Mouse (Mus musculus) right cerebral cortex, postnatal 36 days (tissue): Measurements from ENCODE around the gene Gata1.
"Not testable (repeated sequence)": the region's sequence is repeated elsewhere in the genome, so short reads cannot be mapped to it uniquely, and the experiment has no call there.

Experiments
- DNase-seq, 2 experiments: peaks; one replicate each; pipeline ENCODE4 v3.0.0; 2022; ENCODE audit warnings: low spot score in 2 of 2, mixed read lengths in 1 of 2

Gene Gata1

DNA sequence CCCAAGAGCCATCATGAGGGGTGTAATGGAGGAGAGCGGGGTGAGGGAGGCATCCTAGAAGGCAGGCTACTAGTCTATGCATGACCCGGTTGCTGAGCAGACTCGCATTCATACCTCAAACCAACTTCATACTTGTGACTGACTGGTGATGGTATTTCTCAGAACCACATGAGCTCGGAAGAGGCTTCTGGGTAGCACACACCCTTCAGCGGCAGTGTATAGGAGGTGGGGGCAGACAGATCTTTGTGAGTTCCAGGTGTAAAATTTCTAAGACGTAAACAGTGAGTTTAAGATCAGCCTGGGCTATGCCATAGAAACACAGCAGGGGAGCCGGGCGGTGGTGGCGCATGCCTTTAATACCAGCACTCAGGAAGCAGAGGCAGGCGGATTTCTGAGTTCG lies at the start of gene Gata1:
Gata1 (minus strand) TSS at position 180 of the 400 bp plus-strand sequence.
- DNase-seq: no peak

DNA sequence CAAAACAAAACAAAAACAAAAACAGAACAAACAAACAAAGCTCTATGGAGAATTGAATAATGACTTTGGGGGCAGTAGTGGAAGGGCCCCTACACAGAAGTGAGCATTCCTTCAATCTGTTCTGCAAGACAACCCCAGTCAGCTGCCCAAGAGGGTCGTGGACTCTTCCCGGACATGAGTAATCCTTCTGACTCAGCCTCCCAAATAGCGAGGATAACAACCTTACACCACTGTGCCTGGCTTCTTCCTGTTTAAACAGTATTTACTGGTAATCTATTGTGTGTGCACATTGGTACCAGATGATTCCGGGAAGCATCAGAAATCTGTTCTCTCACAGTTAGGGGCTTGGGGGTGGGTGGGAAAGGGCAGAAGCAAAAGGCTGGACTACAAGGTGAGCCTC lies 48.9 kb upstream of the Gata1 start:
- DNase-seq: no peak

- no peak for DNase-seq
Observed at GRCm38 (mm10) chrX:8024795-8025194, 46.9 kb upstream of the Gata1 start.

- DNase-seq: no peak
Observed at GRCm38 (mm10) chrX:8020111-8020778, 42.4 kb upstream of the Gata1 start.

DNA sequence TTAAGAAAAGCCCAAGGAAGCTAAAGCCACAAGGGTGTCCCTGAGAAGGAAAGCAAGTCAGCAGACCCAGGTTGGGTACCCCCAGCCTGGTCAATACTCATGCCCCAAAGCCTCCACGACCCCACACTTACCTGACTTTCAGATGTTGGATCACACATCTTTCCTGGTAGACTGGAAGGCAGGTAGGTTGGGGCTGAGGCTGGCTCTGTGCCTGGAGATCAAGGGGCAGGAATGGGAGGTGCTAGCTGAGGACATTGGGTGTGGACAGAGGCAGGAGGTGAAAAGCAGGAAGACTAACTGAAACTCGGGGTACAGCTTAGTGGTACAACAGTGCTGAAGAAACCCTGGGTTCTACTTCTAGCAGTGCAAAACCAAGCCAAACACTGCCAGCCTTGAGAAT lies 40.4 kb upstream of the Gata1 start, which contains the start of gene Glod5:
Glod5 (minus strand) TSS at position 207 of the 400 bp plus-strand sequence.
- DNase-seq: no peak

GRCm38 (mm10) chrX:8017142-8017541 lies 39.3 kb upstream of the Gata1 start:
- DNase-seq: no peak

GRCm38 (mm10) chrX:8015675-8016074 lies 37.8 kb upstream of the Gata1 start:
- DNase-seq: not testable (repeated sequence)

DNA sequence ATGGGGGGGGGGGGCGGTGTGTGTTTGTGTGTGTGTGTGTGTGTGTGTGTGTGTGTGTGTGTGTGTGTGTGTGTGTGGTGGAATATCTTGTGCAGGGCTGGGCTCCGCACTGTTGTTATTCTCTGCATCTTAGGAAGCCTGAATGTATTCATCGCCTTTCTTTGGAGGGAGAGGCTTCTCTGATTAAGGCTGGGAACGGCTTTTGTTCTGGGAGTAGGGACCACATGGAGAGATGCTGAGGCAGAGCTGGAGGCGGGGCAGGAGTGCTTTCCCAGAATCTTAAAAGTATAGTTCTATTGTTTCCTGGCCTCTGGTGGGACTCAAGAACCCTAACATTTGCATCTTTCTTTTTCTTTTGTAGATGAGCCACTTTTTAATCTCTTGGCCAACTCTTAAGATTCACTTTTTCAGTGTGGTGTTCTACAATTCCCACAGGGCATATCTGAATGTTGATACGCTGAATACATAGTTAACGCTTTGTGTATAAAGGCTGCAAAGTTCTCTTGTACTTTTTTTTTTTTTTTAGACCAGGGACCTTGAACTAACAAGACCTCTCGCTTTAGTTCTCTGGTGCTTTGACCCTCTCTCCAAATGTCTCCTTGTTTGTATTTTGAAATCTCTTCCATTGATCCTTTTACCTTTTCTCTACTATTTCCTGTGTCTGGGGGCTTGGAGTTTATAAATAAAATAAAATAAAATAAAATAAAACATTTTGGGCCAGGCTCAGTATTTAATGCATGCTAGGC lies 35.9 kb upstream of the Gata1 start:
- no peak for DNase-seq

DNA sequence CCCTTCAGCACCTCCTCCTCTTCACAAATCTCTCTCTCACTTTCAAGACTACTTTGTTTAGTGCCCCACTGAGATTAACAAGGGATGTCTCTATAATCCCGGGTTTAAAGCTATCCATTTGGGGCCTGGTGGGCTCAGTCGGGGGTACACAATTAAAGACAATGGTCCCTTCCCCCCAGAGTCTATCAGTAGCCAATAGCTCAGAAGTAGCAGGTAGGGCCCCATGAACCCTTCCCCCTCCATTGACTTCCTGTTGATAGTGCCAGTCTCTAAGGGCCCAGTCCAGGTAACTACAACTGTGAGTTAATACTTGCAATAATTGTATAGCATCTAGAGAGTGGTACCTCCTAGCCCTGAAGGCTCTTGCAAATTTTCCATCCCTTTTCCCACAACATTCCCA lies 35.3 kb upstream of the Gata1 start:
- no peak for DNase-seq

- not testable (repeated sequence) for DNase-seq
Observed at GRCm38 (mm10) chrX:8009356-8009755, 31.5 kb upstream of the Gata1 start.

GRCm38 (mm10) chrX:8008543-8008942 lies 30.7 kb upstream of the Gata1 start:
- no peak for DNase-seq

- no peak for DNase-seq
Observed at GRCm38 (mm10) chrX:8002971-8003370, 25.1 kb upstream of the Gata1 start.

- no peak for DNase-seq
Observed at GRCm38 (mm10) chrX:8002001-8002400, 24.1 kb upstream of the Gata1 start.

DNA sequence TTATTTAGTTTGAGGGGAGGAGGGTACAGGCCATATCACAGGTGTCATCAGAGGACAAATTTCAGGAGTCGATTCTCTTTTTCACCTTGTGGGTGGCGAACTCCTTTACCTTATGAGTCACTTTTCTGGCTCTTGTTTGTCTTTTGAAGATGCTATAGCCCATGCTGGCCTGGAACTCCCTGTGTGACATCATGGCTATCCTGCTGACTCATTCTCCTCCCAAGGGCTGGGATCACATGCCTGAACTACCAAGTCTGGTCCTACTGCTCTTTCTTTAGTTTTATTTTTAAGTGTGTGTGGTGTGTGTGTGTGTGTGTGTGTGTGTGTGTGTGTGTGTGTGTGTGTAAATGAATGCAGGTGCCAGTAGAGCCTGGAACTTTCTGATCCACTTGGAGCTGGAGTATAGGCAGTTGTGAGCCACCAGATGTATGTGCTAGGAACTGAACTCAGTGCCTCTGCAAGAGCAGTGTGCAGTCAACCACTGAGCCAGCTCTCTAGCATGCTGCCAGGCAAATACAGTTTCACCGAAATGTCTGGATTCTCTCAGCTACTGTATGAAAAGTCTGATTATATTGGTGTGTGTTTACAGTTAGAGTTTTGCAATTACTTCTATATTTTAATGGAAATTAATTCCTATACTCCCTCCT lies 22.8 kb upstream of the Gata1 start:
- DNase-seq: no peak

DNA sequence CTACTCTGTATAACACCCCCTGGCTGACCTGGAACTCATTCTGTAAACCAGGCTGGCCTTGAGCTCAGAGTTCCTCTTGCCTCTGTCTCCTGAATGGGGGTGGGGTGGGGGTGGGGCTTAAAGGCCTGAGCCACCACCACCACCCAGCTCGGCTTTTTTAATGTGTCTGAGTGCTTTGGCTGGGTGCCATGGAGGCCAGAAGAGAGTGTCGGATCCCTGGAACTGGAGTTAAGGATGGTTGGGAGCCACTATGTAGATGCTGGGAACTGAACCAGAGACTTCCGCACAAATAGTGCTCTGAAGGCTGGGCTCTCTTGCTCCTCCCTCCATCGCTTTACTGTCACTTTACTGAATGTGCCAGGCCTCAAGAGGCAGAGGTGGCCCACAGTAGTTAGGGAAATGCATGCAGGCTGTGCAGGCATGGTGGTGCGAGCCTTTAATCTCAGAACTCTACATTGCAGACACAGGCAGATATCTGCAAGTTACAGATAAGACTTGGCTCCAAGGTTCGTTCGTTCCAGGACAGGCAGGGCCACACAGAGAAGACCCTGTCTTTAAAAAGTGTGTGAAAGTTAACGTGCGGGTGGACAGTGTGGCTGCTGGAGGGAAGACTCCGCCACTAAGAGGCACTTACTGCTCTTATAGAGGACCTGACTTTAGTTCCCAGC lies 15.3 kb upstream of the Gata1 start:
- no peak for DNase-seq

DNA sequence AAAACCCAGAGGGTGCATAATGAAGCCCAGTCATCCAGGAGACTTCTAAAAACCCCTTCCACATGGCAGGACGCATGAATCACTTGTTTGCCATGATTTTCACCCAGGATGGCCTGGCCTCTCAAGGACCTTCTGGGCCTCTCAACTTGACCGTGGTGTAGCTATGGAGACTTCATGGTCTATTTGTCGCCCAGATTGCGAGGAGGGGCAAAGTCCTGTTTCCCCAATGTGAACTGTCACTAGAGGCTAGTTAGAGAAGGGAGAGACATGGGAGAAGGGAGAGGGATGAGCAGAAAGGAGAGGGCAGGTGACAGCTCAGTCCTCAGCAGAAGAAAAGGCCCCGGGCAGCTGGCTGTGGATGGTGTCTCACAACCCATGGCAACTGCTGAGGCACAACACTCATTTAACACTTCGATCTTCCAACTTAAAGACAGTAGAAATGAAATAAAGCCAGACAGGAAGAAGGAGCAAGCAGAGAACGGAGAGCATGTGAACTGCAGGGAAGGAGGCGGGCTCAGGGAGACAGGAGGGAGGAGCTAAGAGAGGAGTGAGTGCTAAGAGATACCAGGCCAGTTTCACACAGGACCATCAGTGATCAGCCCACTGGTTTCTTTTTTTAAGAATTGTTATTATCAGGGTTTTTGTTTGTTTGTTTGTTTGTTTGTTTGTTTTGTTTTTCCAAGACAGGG lies 14.7 kb upstream of the Gata1 start:
- no peak for DNase-seq

DNA sequence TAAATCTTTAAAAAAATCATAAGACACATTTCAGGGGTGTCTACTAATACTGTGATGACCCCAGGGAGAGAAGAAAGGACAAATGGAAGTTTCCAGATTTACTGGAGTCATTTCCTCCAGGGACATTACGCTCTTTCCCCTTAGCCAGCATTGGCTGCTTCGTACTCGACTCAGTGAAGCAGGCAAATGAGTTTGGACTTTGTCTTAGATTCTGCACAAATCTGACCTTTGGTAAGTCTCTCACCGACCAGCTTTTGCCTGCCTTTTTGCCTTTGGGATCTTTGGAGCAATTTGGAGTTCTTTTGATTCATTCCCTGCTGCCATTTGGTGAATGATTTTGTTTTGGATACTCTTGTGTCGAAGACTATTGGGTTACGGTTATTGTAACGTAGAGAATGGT lies 3.5 kb upstream of the Gata1 start:
- DNase-seq: no peak

DNA sequence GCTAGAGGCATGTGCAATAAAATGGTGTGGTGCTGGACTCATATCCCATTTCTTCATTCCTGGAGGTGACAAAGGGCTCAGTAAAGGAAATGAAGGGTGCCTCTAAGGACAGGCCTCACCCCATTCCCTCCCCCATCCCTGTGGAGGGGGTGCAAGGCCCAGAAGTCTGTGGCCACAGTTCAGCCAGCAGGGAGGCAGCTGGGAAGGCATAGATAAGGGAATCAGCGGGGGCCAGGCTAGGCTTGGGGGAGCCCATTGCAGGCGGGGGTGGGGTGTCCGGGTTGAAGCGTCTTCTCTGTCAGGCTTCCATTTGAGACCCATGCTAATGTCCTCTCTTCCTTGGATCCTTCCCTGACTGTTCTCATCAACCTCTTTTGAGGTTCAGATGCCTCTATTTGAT lies 6.6 kb downstream of the Gata1 start:
- DNase-seq: no peak

- no peak for DNase-seq
Observed at GRCm38 (mm10) chrX:7968899-7969298, 9.0 kb downstream of the Gata1 start.

DNA sequence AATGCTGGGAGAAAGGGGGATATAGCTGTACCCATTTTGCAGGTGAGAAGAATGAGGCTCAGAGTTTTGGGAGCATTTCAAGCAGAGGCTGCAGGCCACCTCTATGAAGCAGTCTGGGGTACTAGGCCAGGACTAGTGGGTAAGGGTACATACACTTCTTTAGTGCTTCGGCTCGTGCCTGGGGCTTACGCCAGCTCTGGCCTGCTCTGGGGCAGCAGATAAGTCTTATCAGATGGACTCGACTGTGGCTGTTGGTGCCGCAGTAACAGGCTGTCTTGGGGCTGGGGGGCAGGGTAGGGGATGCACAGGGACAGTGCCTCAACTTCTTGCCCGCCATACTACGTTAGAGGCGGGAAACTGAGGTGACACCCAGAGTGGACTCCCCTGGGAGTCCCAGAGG lies 9.6 kb downstream of the Gata1 start:
- DNase-seq: no peak

DNA sequence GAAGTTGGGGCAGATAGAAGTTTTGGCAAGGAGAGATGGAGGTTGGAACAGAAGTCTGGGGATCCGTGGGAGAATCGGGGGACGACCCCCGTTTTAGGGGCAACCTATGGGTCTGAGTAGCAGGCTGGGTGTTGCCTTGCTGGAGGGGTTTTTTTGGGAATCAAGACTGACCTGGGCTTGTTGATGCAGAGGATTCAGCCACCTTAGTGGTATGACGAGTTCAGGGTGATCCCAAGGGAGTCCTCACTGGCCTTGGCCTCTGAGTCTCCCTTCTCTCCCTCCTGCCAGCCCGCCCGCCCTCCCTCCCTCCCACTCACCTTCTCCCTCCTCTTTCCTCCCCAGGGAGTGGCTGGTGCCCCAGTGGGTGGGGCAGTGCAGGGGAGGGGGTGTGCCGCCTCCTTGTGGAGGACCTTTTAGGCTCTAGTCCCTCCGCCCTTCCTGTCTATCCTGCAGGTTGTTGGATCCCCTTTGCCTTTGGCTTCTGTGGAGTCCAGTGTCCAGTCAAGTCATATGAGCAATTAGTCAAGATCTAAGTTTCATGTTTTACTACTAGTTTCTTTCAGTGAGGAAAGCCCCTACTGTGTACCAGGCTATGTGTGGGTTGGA lies 10.2 kb downstream of the Gata1 start:
- no peak for DNase-seq
